Mouse (Mus musculus): ENCODE measurements around the gene Mapkapk5.

DNA sequence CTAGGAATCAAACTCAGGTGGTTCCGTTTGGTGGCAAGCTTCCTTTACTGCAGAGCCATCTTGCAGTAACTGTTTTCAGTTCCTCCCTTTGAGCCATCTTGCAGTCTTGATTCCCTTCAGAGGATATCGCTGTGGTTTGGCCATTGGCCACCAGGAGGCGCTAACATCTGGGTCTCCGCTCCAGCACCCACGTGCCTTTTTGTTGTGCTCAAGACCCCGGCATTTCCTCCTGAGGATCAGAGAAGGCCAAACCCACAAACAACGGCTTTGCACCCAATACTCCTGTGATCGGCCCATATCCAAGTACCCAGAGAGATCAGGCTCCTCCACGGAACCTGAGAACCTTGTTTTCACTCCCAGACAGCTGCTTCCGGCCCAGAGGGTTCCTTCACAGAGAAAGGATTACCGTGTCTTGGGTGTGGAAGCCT lies 18.8 kb upstream of the Mapkapk5 start:
- TF ChIP-seq POLR2A (IDR thresholded peaks at IDR 0.05; ENCODE audit: borderline replicate concordance, extremely low read depth, low read depth, low read length) (no peak), CTCF (IDR thresholded peaks at IDR 0.05; ENCODE audit: insufficient read depth, low read length) (peak; percentile 89)

Data from lung, adult 2 months (tissue).